Mouse (Mus musculus) erythroid progenitor cell, adult 5-6 weeks (primary cell): ENCODE measurements around the gene Gabrb3. TPM values are rescaled to one million over a fixed set of nuclear protein-coding genes. Genes with fewer than 3 reads are reported as not detected.
"Not testable (repeated sequence)": the region's sequence is repeated elsewhere in the genome, so short reads cannot be mapped to it uniquely, and the experiment has no call there.

Experiments used
- ATAC-seq: replicated peaks from 2 replicates; pipeline ENCODE4 v1.8.0; 2016; ENCODE audit warnings: moderate number of reproducible peaks, mild to moderate bottlenecking, moderate TSS enrichment, inconsistent platforms; ENCODE audit not compliant: poor library complexity, low FRiP score, severe bottlenecking
- total RNA-seq, 2 experiments: library from RNA; stranded (forward) in 1 of 2; stranded (reverse) in 1 of 2; fragments of 150-400 nt in 1 of 2; fragments of 186-747, 209-891 nt in 1 of 2; gene quantifications; 2 replicates each; pipeline versions ENCODE4 v1.2.3 to v1.2.4; 2015 to 2017; ENCODE audit warnings: low replicate concordance in 2 of 2

Gabrb3 gene
- total RNA-seq, 2 experiments from 2014 or later: not detected

DNA sequence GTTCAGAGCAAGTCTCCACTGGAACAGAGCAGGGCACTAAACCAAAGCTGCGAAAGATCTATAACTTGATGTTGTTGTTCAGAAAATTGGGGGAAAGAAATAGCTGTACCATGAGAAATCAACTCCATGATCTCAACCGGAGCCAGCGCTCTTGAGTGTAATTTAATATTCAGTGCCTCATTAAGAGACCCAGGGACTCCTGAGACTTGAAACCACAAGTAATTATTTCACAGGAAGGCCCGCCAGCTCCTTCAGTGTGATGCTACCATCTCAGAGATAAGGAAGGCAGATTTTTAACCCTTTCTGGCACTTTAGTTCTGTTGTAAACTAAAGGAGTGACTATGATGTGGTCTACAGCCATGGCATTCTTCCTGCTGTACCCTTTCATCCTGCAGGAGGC, 270.3 kb downstream of the Gabrb3 start:
- no peak for ATAC-seq

DNA sequence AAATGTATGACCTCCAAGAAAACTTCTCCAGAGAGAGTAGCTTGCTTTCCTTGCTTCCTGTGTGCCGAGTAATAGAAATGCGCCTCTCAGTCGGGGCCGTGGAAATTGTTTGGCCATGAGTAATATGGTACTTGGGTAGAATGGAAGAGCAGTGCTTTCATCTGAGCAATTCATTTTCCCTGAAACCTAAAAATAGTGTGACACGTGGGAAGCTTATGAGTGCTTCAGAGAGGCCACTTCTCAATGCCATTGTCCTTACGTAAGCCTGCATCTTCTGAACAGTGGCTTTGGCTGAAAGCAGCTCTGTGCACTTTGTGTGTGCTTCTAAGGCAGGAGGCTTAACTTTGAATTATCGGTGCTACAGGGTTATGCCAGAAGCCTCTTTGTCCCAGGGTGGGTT, 280.9 kb downstream of the Gabrb3 start:
- no peak for ATAC-seq

DNA sequence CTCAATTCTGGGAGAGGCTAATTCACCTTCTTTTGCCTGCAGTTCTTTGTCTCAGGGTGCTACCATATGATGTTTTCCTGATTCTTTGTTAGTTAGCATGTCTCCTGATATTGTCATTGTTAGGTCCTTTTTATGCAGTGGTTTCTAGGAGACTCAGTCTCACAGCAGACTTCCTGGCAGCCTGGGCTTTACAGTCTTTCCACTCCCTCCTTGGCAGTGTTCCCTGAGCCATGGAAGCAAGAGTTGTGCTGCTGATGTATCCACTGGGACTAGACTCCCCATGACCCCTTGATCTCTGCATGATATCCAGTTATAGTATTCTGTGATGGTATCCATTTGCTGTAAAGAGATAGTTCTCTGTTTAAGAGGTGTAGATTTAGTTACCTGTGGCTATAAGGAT, 281.6 kb downstream of the Gabrb3 start:
- no peak for ATAC-seq

DNA sequence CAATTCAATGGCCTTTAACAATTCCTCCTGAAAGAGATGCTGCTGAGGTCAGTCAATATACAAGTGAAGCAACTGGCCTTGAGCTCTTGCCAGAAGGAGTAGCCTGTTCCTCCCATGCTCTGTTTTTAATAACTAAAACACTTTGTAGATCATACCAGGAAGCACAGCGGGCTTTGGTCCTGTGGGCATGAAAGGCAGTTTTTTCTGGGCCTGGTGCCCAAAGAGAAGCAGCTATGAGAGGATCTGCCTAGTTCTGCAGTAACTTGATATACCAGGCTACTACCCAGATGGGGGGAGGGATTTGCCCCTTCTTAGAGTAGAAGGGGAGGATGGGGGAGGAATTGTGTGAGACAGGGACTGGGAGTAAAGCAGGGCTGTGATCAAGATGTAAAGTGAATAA, 284.1 kb downstream of the Gabrb3 start:
- no peak for ATAC-seq

DNA sequence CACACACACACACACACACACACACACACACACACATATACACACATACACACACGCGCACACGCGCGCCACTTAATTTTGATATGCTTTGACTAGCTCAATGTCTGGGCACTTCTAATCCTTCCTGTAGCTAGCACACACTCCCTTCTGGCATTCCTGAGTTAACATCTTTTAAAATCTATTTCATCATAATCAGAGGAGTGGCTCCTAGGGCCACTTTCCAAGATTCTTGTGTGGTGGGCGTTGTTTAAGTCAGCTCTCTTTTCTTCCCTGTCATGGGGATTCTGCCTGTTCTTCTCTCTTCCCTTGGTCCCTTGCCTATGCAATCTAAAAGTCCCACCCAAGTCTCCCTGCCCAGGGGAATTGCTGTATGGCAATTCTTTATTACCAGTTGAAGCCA, 286.6 kb downstream of the Gabrb3 start:
- no peak for ATAC-seq

DNA sequence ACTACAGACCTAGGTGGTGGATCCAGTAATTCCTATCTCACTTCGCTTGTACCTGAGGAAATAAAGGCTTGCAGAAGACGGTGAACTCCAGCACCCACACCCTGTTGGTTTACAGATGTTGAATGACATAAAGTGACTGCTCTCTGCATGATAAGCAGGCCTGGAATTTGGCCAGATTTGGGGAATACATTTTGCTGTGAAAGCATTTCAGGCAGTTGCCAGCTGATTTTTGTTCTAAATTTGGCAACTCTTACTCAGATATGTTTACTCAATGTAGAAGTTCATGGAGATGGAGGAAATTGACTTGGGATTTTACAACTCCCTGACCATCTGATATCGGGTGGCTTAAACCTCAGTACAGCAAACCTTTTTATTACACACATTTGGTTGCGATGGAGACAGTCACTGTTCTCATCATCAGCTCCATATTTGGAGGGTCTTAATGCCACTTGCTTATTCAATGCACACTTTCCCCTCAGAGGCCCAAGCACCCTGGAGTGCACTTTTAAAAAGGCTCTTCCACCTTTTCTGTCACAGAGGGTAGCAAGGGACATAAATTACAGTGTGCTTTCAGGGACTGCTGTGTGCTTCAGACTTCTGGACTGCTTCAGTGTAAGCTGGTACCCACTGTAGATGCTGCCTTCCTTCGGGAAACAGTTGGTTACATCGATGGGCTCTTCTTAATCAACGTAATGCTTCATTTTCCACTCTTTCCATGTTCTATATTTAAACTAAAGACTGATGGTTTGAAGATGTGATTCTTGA, 287.7 kb downstream of the Gabrb3 start:
- no peak for ATAC-seq

DNA sequence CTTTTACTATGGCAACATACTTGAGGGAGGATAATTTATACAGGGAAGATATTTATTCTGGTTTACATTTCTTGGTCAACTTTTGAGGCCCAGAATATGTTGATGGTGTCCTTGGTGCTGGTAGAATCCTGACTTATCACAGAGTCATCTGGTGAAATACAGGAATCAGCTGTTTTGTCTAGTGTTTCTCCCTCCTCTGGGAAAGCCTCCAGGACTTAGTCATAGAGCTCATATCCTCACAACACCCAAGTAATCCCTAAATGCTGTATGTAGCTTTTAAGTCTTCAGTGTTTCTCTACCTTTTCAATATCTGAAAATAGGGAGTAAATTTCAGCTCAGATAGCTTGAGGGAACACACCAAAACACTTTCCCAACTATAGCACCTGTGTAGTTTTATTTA, 292.2 kb downstream of the Gabrb3 start:
- no peak for ATAC-seq

DNA sequence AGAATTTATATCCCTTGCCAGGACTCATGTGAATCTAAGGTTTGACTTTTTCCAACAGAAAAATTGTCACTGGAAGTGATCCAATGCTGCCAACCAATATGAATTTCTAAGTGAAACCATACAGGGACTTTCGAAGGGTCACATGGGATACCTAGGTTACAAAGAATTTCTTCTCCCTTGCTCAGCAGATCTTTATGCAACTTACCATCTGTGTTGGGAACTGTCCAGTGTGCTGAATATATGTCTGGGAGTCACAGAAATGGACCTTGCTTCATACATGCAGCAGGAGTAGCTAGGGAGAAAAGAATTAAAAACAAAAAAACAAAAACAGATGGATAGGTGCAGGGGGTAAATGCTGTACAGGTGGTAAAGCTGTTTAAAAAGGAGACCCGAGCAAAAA, 327.3 kb downstream of the Gabrb3 start:
- ATAC-seq: no peak

DNA sequence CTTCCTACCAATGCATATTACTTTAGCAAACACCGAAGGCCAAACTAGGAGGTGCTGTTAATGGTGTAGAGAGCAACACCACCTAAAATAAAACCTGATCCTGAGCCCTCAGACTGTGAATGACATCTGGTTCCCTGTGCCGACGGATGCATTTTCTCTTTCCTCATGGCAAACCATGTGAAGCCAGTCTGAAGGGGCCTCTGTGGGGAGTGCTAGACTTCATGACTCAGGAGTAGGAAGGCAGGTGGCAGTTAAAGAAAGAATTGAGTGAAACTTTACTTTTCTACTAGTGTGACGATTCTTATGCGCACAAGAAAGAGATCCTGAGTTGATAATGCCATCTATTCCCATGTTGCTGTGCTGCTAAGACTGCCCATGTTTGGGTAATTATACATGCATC, 341.0 kb downstream of the Gabrb3 start:
- no peak for ATAC-seq

DNA sequence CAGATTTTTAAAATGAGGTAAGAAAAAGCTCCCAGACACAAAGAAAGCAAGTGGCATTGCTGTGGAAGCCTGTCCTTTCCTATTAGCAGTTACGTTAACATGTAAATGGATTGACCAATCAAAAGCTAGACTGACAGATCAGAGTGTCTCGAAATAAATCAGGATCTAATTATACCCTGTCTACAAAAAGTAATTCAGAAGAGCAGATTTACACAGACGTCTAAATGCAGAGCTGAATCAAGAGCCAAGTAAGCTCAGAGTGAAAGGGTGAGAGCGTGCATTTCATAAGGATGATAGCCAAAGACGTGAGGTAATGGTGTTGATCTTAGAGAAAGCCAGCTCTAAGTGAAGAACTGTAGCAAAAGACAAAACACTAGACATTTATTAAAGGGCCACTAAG, 359.3 kb downstream of the Gabrb3 start:
- ATAC-seq: no peak

DNA sequence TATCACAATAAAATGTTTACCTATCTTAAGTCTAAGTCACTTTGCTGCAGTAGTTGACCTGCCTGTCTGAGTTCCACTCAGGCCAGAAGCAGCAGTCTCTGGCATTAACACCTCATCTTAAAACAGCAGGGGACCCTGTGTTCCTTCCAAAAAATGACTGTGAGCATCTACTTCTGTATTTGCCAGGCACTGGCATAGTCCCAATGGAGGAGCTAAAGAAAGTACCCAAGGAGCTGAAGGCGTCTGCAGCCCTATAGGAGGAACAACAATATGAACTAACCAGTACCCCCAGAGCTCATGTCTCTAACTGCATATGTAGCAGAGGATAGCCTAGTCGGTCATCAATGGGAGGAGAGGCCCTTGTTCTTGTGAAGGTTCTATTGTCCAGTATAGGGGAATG, 366.6 kb downstream of the Gabrb3 start:
- not testable (repeated sequence) for ATAC-seq

DNA sequence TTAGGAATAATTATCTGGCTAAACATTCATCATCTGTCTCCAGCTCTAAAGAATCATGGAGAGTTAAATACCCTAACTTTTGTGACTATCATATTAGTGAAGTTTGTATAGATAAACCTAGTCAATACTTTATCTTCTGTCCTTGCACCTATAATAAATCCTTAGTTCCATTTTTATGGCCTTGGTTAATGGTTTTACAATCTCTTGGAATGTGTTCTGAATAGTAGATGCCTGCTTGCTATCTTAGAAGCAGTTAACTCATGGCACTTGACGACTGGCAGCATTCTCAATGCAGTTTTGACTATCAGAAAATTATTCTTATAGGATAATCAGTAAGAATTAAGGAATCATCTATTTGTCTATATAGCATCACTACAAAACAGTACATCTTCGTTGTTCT, 368.0 kb downstream of the Gabrb3 start:
- no peak for ATAC-seq

DNA sequence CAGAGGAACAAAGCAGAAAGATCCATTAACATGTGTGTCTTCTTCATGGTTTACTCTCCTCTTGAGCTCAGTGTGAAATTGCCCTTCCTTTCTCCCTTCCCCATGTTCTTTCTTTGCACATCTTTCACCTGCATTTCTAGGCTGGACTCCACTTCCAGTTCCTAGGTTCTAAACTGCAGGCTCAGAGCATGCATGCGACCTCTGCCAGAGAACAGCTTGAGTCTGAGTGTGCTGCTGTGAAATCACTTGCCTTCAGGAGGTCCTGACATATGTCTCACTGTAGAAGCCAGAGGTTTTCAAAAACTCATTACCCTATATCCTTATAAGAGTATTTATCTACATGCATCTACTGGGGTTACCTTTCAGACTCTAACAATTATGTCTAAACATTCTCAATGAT, 383.8 kb downstream of the Gabrb3 start:
- no peak for ATAC-seq

DNA sequence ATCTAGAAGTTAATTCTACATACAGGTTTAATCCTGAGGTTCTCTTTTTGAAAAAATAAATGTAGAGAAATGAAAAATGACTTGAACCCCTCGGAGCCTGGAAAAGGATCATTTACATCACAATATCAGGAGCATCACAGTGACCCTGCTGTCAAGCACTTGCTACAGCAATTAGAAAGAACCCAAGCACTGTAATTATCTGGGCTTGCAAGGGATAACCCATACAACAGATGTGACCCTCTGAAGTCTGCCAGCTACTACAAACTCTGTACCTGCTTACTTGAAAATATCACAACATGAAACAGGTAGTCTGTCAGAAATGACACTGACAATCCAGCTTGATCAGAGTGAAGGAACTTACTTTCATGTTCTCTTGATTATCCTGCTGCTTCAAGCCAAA, 394.2 kb downstream of the Gabrb3 start:
- no peak for ATAC-seq

DNA sequence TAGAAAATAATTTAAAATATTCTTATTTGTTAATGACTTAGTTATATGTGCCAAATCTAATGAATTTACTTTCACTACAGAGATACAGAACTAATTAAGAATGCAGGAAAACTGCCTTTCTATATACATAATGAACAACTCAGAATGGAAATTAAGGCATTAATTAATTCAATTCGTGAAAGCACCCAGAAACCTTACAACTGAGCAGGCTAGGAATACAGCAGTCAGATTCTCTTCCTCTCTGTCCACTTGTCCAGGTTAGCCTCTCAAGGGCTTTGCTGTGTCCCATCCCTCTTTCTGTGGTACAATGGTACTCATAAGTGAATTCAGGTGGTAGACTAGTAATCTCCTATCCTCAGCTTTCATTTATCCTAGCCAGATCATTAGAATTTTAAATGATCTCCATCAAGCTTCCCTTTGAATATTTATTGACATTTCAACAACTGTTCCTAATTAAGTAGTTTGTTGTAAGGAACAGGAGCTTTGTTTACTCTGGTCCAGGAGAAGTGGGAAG, 422.9 kb downstream of the Gabrb3 start:
- no peak for ATAC-seq

DNA sequence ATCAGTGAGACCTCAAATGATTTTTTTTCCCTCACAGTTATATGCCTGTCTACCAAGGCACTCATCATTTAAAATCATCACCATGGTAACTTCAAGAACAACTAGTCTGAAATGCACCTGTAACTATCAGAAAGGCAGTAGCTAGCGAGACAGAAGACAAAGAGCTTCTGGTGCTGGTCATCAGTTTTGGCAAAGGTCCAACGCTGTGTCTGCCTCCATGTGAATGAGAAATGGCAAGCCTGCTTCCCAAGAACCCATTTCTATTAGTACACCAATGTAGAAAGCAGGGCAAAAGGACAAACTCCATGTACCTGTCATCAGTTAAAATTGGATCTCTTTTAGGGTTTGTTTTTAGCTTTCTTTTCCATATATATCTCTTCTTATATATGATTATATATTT, 448.5 kb downstream of the Gabrb3 start:
- ATAC-seq: no peak

Other genes with a start within 250 kb of the Gabrb3 start
- gene Gabrg3, start 32.5 kb upstream of the Gabrb3 start, total RNA-seq (2015; ENCODE audit: low replicate concordance): not detected in 2 replicates
- gene Gabrg3, start 32.5 kb upstream of the Gabrb3 start, total RNA-seq (2017; ENCODE audit: low replicate concordance): not detected in 2 replicates
- gene Gabra5, start 90.4 kb downstream of the Gabrb3 start, total RNA-seq (2015; ENCODE audit: low replicate concordance): not detected in 2 replicates
- gene Gabra5, start 90.4 kb downstream of the Gabrb3 start, total RNA-seq (2017; ENCODE audit: low replicate concordance): not detected in 2 replicates